Mouse (Mus musculus): Measurements from ENCODE around the gene Axl. TPM values are rescaled to one million over a fixed set of nuclear protein-coding genes. Genes with fewer than 3 reads are reported as not detected.
A peak's percentile ranks its signal among the peaks of the same experiment; 100 is the strongest.

Gene Axl
- polyA plus RNA-seq, 1 experiment, result 63.1 TPM

GRCm38 (mm10) chr7:25815571-25815970 is 27.1 kb upstream of the Axl start:
- Histone ChIP-seq H3K4me3 (ENCODE audit: insufficient read depth, low read length) (no peak overlapping the region), H3K27ac (ENCODE audit: insufficient read depth, low read depth, low read length) (no peak overlapping the region), H3K4me1 (ENCODE audit: control insufficient read depth, insufficient read depth, low read length) (peaks cover 34% of the 10 kb centered on the region)
- TF ChIP-seq CTCF (IDR thresholded peaks at IDR 0.05; ENCODE audit: low read depth, low read length) (no peak), POLR2A (IDR thresholded peaks at IDR 0.05; ENCODE audit: borderline replicate concordance, low read depth, low read length) (no peak)

GRCm38 (mm10) chr7:25814711-25815110 is 26.2 kb upstream of the Axl start:
- H3K27ac ChIP-seq (ENCODE audit: insufficient read depth, low read depth, low read length), result no peak overlapping the region
- H3K4me1 ChIP-seq (ENCODE audit: control insufficient read depth, insufficient read depth, low read length), result peaks cover 34% of the 10 kb centered on the region
- TF ChIP-seq POLR2A (IDR thresholded peaks at IDR 0.05; ENCODE audit: borderline replicate concordance, low read depth, low read length), result no peak
- TF ChIP-seq CTCF (IDR thresholded peaks at IDR 0.05; ENCODE audit: low read depth, low read length), result no peak

GRCm38 (mm10) chr7:25812195-25812594 is 23.7 kb upstream of the Axl start:
- H3K4me3 ChIP-seq (ENCODE audit: insufficient read depth, low read length), result no peak overlapping the region
- no peak for TF ChIP-seq POLR2A (IDR thresholded peaks at IDR 0.05; ENCODE audit: borderline replicate concordance, low read depth, low read length)
- TF ChIP-seq CTCF (IDR thresholded peaks at IDR 0.05; ENCODE audit: low read depth, low read length), result no peak
- H3K4me1 ChIP-seq (ENCODE audit: control insufficient read depth, insufficient read depth, low read length), result peaks cover 34% of the 10 kb centered on the region
- no peak overlapping the region for H3K27ac ChIP-seq (ENCODE audit: insufficient read depth, low read depth, low read length)

More at GRCm38 (mm10) chr7:25814711-25815110, 26.2 kb upstream of the Axl start:
- no peak overlapping the region for H3K4me3 ChIP-seq (ENCODE audit: insufficient read depth, low read length)

GRCm38 (mm10) chr7:25811716-25812115 is 23.2 kb upstream of the Axl start:
- Histone ChIP-seq H3K4me3 (ENCODE audit: insufficient read depth, low read length) (no peak overlapping the region), H3K27ac (ENCODE audit: insufficient read depth, low read depth, low read length) (no peak overlapping the region), H3K4me1 (ENCODE audit: control insufficient read depth, insufficient read depth, low read length) (peaks cover 34% of the 10 kb centered on the region)
- no peak for TF ChIP-seq CTCF (IDR thresholded peaks at IDR 0.05; ENCODE audit: low read depth, low read length)
- no peak for TF ChIP-seq POLR2A (IDR thresholded peaks at IDR 0.05; ENCODE audit: borderline replicate concordance, low read depth, low read length)

- TF ChIP-seq POLR2A (IDR thresholded peaks at IDR 0.05; ENCODE audit: borderline replicate concordance, low read depth, low read length) (no peak), CTCF (IDR thresholded peaks at IDR 0.05; ENCODE audit: low read depth, low read length) (peak; percentile 63)
- Histone ChIP-seq H3K27ac (ENCODE audit: insufficient read depth, low read depth, low read length) (no peak overlapping the region), H3K4me1 (ENCODE audit: control insufficient read depth, insufficient read depth, low read length) (no peaks in the 10 kb centered on the region), H3K4me3 (ENCODE audit: insufficient read depth, low read length) (no peak overlapping the region)
Measured at GRCm38 (mm10) chr7:25805631-25806343, 17.3 kb upstream of the Axl start.

DNA sequence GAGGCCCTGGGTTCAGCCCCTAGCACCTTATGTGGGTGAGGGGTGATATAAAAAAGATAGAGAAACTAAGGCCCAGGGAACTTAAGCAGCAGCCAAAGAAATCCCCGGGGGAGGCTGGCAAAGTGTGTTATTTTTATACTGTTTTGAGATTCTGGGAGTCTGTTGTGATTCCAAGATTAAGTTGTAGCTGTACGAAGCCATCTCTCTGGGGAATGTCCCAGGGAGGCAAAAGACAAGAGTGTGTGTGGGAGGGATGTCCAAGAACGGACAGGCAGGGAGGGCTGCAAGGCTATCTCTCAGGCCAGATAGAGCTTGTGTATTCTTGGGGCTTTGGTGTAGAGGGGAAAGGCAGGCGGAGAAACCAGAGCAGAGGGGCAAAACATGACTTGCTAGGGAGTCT is 16.3 kb upstream of the Axl start:
- Histone ChIP-seq H3K4me3 (ENCODE audit: insufficient read depth, low read length) (no peak overlapping the region), H3K4me1 (ENCODE audit: control insufficient read depth, insufficient read depth, low read length) (no peaks in the 10 kb centered on the region)
- TF ChIP-seq POLR2A (IDR thresholded peaks at IDR 0.05; ENCODE audit: borderline replicate concordance, low read depth, low read length), result no peak
- no peak for TF ChIP-seq CTCF (IDR thresholded peaks at IDR 0.05; ENCODE audit: low read depth, low read length)

GRCm38 (mm10) chr7:25803460-25803859 is 15.0 kb upstream of the Axl start:
- no peaks in the 10 kb centered on the region for H3K4me1 ChIP-seq (ENCODE audit: control insufficient read depth, insufficient read depth, low read length)
- no peak overlapping the region for H3K4me3 ChIP-seq (ENCODE audit: insufficient read depth, low read length)

More for the DNA sequence above, 16.3 kb upstream of the Axl start:
- no peak overlapping the region for H3K27ac ChIP-seq (ENCODE audit: insufficient read depth, low read depth, low read length)

DNA sequence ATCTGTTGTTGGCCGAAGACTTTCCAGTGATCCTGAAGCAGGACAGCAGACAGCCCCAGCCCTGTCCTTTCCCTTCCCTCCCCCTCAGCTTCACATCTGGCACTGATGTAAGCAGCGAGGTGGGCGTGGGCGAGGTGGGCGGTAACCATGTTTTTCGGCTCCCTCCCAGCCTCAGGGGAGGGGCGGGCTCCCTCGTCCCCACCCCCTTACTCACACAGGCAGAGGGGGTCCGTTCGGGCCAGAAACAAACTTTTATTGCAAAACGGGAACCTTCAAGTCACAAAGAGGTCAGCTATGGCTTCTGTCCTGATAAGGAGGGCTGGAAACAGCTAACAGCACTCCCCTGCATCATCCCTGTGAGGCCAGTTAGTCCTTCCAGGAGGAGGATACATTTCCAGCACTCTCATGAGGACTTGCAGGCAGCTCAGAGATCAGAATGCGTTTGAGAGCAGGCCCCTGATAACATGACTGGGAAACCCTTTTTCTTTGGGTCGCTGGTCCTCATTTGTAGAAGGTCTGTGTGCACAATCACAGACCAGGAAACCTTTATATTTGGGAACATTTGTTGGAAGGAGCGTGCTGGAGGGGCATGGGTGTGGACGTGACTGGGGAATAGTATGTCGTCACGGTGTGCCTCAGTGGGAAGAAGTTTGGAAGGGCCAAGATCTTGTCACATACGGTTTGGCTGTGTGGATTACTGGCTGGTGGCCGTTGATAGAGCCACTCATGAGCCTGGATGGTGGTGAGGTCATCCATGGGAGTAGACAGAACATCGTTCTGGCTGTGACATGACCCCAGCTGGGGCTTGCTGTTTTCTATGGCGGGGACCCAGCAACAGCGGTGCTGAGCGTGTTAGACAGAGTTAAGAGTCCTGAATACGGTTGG is 14.0 kb upstream of the Axl start:
- no peak for TF ChIP-seq CTCF (IDR thresholded peaks at IDR 0.05; ENCODE audit: low read depth, low read length)
- no peak for TF ChIP-seq POLR2A (IDR thresholded peaks at IDR 0.05; ENCODE audit: borderline replicate concordance, low read depth, low read length)
- Histone ChIP-seq H3K27ac (ENCODE audit: insufficient read depth, low read depth, low read length) (no peak overlapping the region), H3K4me1 (ENCODE audit: control insufficient read depth, insufficient read depth, low read length) (no peaks in the 10 kb centered on the region), H3K4me3 (ENCODE audit: insufficient read depth, low read length) (no peak overlapping the region)

More at GRCm38 (mm10) chr7:25803460-25803859, 15.0 kb upstream of the Axl start:
- H3K27ac ChIP-seq (ENCODE audit: insufficient read depth, low read depth, low read length), result no peak overlapping the region
- TF ChIP-seq CTCF (IDR thresholded peaks at IDR 0.05; ENCODE audit: low read depth, low read length), result no peak
- TF ChIP-seq POLR2A (IDR thresholded peaks at IDR 0.05; ENCODE audit: borderline replicate concordance, low read depth, low read length), result no peak

DNA sequence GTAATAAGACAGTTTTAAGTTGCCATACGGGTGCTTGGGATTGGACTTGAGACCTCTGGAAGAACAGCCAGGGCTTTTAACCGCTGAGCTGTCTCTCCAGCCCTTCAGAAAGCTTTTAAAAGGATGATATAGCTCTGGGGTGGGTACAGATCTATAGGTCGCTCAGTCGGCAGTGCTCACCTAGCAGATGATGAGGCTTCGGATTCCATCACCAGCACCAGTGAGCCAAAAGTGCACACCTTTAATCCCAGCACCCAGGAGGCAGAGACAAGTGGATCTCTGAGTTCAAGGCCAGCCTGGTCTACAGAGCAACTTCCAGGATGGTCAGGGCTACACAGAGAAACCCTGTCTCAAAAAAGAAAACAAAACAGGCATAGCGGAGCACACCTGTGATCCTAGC is 12.5 kb upstream of the Axl start:
- TF ChIP-seq POLR2A (IDR thresholded peaks at IDR 0.05; ENCODE audit: borderline replicate concordance, low read depth, low read length) (no peak), CTCF (IDR thresholded peaks at IDR 0.05; ENCODE audit: low read depth, low read length) (no peak)
- Histone ChIP-seq H3K4me3 (ENCODE audit: insufficient read depth, low read length) (no peak overlapping the region), H3K4me1 (ENCODE audit: control insufficient read depth, insufficient read depth, low read length) (no peaks in the 10 kb centered on the region), H3K27ac (ENCODE audit: insufficient read depth, low read depth, low read length) (no peak overlapping the region)

DNA sequence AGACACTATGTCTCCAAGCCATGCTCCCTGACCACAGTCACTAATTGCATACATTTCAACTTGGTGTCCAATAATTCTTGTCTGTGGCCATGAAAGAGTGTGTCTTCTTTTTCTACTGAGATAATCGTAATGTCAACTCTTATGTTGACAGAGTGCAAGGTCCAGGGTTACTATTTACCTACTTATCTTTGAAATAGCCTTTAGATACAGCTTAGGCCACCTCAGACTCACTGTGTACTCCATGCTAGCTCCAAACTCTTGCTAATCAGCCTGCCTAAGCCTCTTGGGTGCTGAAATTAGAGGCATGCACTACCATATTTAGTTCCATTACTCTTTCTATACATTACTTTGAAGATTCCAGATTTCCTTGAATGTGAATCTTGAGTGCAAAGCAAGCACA is 10.9 kb upstream of the Axl start:
- no peak for TF ChIP-seq POLR2A (IDR thresholded peaks at IDR 0.05; ENCODE audit: borderline replicate concordance, low read depth, low read length)
- TF ChIP-seq CTCF (IDR thresholded peaks at IDR 0.05; ENCODE audit: low read depth, low read length), result no peak
- H3K4me1 ChIP-seq (ENCODE audit: control insufficient read depth, insufficient read depth, low read length), result no peaks in the 10 kb centered on the region
- no peak overlapping the region for H3K4me3 ChIP-seq (ENCODE audit: insufficient read depth, low read length)
- no peak overlapping the region for H3K27ac ChIP-seq (ENCODE audit: insufficient read depth, low read depth, low read length)

Data from bone marrow macrophage, adult 2 months (primary cell).